Mouse (Mus musculus) midbrain, postnatal 0 days (tissue): ENCODE measurements at regions not wholly inside any gene's neighbourhood (a gene's known extent, or its start where the extent isn't known, plus 50 kb on each side); places are given as distances from the start of the nearest gene placed in this dataset.
A peak's percentile ranks its signal among the peaks of the same experiment; 100 is the strongest.

Experiments
- ATAC-seq: fragments of 200-750 bp; cut with Nextera tagmentation; 2 replicates; pipeline ENCODE4 v1.8.0; 2017; ENCODE audit warnings: moderate number of reproducible peaks, mild to moderate bottlenecking, moderate TSS enrichment, moderate library complexity; ENCODE audit not compliant: low FRiP score
- DNase-seq: peaks from one replicate; pipeline ENCODE4 v3.0.0-alpha.2; 2015; ENCODE audit warnings: low spot score
- H3K27ac ChIP-seq: fragments of 300-500 bp; sonication (generic); 2 replicates; pipeline ENCODE4 v1.5.1; 2014; ENCODE audit warnings: low read depth, mild to moderate bottlenecking, low read length, mixed read lengths
- H3K27me3 ChIP-seq: fragments of 300-500 bp; sonication (generic); 2 replicates; pipeline ENCODE4 v1.6.1; 2014; ENCODE audit warnings: low read length, control low read depth, mixed read lengths; ENCODE audit not compliant: insufficient read depth
- H3K36me3 ChIP-seq: fragments of 300-500 bp; sonication (generic); 2 replicates; pipeline ENCODE4 v1.6.1; 2014; ENCODE audit warnings: low read length, control low read depth, mixed read lengths; ENCODE audit not compliant: insufficient read depth
- H3K4me1 ChIP-seq: fragments of 300-500 bp; sonication (generic); 2 replicates; pipeline ENCODE4 v1.6.1; 2014; ENCODE audit warnings: mild to moderate bottlenecking, control low read depth, antibody characterized with exemption, low read length, mixed read lengths; ENCODE audit not compliant: insufficient read depth
- H3K4me2 ChIP-seq: fragments of 300-500 bp; sonication (generic); 2 replicates; pipeline ENCODE4 v1.6.1; 2014; ENCODE audit warnings: low read depth, mild to moderate bottlenecking, low read length, mixed read lengths; ENCODE audit not compliant: poor library complexity, severe bottlenecking
- H3K4me3 ChIP-seq: fragments of 300-500 bp; sonication (generic); 2 replicates; pipeline ENCODE4 v1.5.1; 2014; ENCODE audit warnings: low read depth, mild to moderate bottlenecking, low read length, moderate library complexity
- H3K9ac ChIP-seq: fragments of 300-500 bp; sonication (generic); replicated peaks from 2 replicates; pipeline ENCODE4 v1.6.1; 2014; ENCODE audit warnings: mild to moderate bottlenecking, low read length, moderate library complexity, mixed read lengths; ENCODE audit not compliant: poor library complexity, severe bottlenecking
- H3K9me3 ChIP-seq: fragments of 300-500 bp; sonication (generic); 2 replicates; pipeline ENCODE4 v1.6.1; 2016; ENCODE audit warnings: low read length, control low read depth
- CTCF ChIP-seq: IDR thresholded peaks from 2 replicates; pipeline ENCODE4 v1.5.1; 2016; ENCODE audit warnings: antibody characterized with exemption, mild to moderate bottlenecking
- WGBS: fragments of 180-500 bp; shearing (Covaris S2); extraction: QIAGEN DNeasy Blood & Tissue Kit; methylation state at CpG from one replicate; pipeline ENCODE4 v1.1.7; 2014; 5-methylcytosine and 5-hydroxymethylcytosine counted together

GRCm38 (mm10) chr17:44398231-44398630 is 209.8 kb downstream of the Clic5 start:
- no peak overlapping the region for H3K9ac ChIP-seq
- H3K27me3 ChIP-seq = no peaks in the 10 kb centered on the region
- H3K9me3 ChIP-seq = no peaks in the 10 kb centered on the region
- 62% methylated on average over 5 of the region's 5 CpGs for WGBS
- no peak overlapping the region for H3K27ac ChIP-seq
- no peak overlapping the region for H3K4me3 ChIP-seq
- no peak for TF ChIP-seq CTCF
- H3K36me3 ChIP-seq = no peaks in the 10 kb centered on the region
- no peaks in the 10 kb centered on the region for H3K4me1 ChIP-seq
- ATAC-seq (no peak), DNase-seq (no peak)
- no peak overlapping the region for H3K4me2 ChIP-seq

- Histone ChIP-seq H3K27ac (no peak overlapping the region), H3K4me1 (no peaks in the 10 kb centered on the region), H3K4me2 (no peak overlapping the region), H3K36me3 (no peaks in the 10 kb centered on the region), H3K9ac (no peak overlapping the region), H3K9me3 (no peaks in the 10 kb centered on the region), H3K27me3 (no peaks in the 10 kb centered on the region), H3K4me3 (no peak overlapping the region)
- ATAC-seq (no peak), DNase-seq (no peak)
- WGBS = 89% methylated on average over 6 of the region's 6 CpGs
- no peak for TF ChIP-seq CTCF
These were observed 216.5 kb downstream of the Clic5 start for GRCm38 (mm10) chr17:44404923-44405322.

DNA sequence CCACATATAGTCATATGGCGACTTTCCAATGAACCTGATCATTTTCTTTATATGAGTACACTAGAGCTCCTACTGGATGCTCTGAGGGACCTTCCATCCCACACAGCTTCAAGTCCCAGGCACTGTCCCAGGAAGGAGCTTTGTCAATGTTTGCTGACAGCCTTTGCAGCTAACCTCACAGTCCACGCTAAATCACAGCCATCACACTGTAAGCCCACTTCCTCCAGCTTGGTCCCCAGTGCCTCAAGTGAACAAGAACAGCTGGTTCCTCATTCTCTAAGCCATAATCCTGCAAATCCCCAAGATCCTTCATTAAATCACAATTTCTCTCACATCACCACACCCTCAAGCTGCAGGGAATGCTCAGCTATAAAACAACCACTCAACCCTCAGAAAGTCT is 222.6 kb downstream of the Clic5 start:
- 0 out of 2 replicates have a peak, but pooled peaks cover 2% of the 10 kb centered on the region for H3K9me3 ChIP-seq
- no peaks in the 10 kb centered on the region for H3K27me3 ChIP-seq
- WGBS = 75% methylated on average over 2 of the region's 2 CpGs

DNA sequence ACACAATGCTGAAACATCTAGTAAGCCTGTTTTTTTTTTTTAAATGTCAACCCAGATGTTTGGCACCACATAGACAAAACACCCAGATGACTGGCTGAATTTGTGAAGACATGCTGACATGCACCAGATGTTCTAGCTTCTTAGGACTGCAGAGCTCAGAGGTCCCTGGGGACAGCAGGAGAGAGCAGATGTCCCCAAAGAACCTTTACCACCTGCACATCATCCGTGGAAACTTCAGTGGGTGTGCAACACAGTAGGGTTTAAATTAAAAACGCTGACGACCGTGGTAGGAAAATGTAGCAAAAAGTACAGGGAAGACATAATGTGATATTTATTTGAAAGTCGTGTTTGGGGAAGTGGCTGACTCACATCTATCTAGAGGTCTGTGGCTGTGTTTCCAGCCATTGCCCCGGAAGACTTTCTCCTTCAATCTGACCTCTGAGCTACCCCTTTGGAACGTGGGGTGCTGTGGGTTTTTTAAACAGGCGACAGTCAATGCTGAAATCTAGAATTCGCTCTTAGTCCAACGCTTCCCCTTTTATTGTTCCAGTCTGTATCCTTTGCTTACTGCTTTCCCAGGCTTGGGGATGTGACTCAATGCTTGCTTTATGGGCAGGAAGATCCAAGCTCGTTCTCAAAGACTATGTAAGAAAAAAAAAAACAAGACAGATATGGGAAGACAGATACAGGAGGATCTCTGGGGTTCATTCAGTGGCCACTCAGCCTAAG is 230.5 kb downstream of the Clic5 start:
- 83% methylated on average over 11 of the region's 11 CpGs for WGBS
- TF ChIP-seq CTCF = no peak
- ATAC-seq (no peak), DNase-seq (no peak)
- Histone ChIP-seq H3K27ac (no peak overlapping the region), H3K9me3 (0 out of 2 replicates have a peak, but pooled peaks cover 3% of the 10 kb centered on the region), H3K4me3 (no peak overlapping the region), H3K36me3 (no peaks in the 10 kb centered on the region), H3K27me3 (no peaks in the 10 kb centered on the region), H3K4me1 (no peaks in the 10 kb centered on the region), H3K9ac (no peak overlapping the region), H3K4me2 (no peak overlapping the region)

More for the DNA sequence above, 222.6 kb downstream of the Clic5 start:
- H3K36me3 ChIP-seq = no peaks in the 10 kb centered on the region
- H3K4me1 ChIP-seq = no peaks in the 10 kb centered on the region
- no peak overlapping the region for H3K4me3 ChIP-seq
- ATAC-seq = no peak
- TF ChIP-seq CTCF = no peak
- no peak overlapping the region for H3K9ac ChIP-seq
- no peak for DNase-seq
- H3K27ac ChIP-seq = no peak overlapping the region
- no peak overlapping the region for H3K4me2 ChIP-seq

- Histone ChIP-seq H3K9ac (no peak overlapping the region), H3K27me3 (no peaks in the 10 kb centered on the region)
- 94% methylated on average over 7 of the region's 7 CpGs for WGBS
These were observed 231.0 kb downstream of the Clic5 start for GRCm38 (mm10) chr17:44419405-44419729.

DNA sequence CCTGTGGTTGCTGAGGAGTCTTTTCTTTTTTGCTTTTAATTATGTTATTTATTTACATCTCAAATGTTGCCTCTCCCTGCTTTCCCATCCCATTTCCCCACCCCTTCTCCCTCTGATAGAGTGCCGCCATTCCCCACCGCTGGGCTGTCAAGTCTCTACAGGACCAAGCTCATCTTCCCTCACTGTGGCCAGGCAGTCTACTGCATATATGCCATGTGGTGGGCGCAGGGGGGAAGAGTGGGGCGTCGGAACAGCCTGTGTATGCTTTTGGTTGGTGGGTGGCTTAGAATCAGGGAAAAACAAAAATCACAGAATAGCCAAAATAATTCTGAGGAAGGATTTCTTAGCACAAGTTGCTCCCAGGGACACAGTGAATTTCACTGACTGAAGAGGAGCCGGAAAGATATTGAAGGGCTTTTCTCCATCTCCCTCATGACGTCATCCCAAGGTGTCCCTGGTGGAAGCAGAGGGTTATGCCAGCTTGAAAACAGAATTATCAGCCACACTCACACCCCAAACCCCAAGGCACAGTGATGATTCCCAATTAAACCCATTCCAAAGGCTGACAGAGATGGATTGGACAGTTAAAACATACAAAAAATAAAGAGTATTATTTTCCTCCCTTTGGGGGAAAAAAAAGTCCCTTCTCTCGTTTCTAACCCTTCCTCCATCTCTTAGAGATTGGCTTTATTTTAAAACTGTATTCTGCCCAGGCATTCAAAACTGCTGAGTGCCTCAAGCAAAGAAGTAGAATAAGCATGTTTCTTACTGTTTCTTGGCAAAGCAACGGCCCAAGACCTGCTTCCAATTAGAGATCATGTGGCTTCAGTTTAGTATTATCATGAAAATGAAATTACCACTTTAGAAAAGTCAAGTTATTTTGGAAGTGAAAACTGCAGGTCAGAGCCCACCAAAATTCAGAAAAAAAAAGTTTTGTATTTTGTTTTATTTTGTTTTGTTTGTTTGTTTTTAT is 232.0 kb downstream of the Clic5 start:
- DNase-seq = peak; percentile 19
- TF ChIP-seq CTCF = peak; percentile 42
- 72% methylated on average over 9 of the region's 9 CpGs for WGBS

More at GRCm38 (mm10) chr17:44419405-44419729, 231.0 kb downstream of the Clic5 start:
- no peak for DNase-seq
- H3K27ac ChIP-seq = no peak overlapping the region
- 0 out of 2 replicates have a peak, but pooled peaks cover 3% of the 10 kb centered on the region for H3K9me3 ChIP-seq
- no peaks in the 10 kb centered on the region for H3K36me3 ChIP-seq
- H3K4me2 ChIP-seq = no peak overlapping the region
- no peak overlapping the region for H3K4me3 ChIP-seq
- ATAC-seq = no peak
- no peak for TF ChIP-seq CTCF
- H3K4me1 ChIP-seq = no peaks in the 10 kb centered on the region

More for the DNA sequence above, 232.0 kb downstream of the Clic5 start:
- H3K4me1 ChIP-seq = no peaks in the 10 kb centered on the region
- H3K4me2 ChIP-seq = no peak overlapping the region
- no peaks in the 10 kb centered on the region for H3K36me3 ChIP-seq
- no peak overlapping the region for H3K9ac ChIP-seq
- no peak overlapping the region for H3K4me3 ChIP-seq
- H3K9me3 ChIP-seq = 0 out of 2 replicates have a peak, but pooled peaks cover 3% of the 10 kb centered on the region
- no peak overlapping the region for H3K27ac ChIP-seq
- no peaks in the 10 kb centered on the region for H3K27me3 ChIP-seq
- 0 out of 2 replicates have a peak, but pooled peaks have one; percentile 70 for ATAC-seq
